Mouse (Mus musculus) common myeloid progenitor, adult 5-6 weeks (primary cell): ENCODE measurements around the gene Olfr33. TPM values are rescaled to one million over a fixed set of nuclear protein-coding genes. Genes with fewer than 3 reads are reported as not detected.

Source experiments
- ATAC-seq: replicated peaks from 2 replicates; pipeline ENCODE4 v1.8.0; 2016; ENCODE audit warnings: low read depth, mild to moderate bottlenecking, moderate TSS enrichment, inconsistent platforms; ENCODE audit not compliant: poor library complexity, severe bottlenecking
- total RNA-seq: library from RNA; stranded (forward); fragments of 200-1000, 187-1606 nt; gene quantifications from 2 replicates; pipeline ENCODE4 v1.2.3, GENCODE M21; 2017

Olfr33 gene
- total RNA-seq: not detected in 2 replicates

DNA sequence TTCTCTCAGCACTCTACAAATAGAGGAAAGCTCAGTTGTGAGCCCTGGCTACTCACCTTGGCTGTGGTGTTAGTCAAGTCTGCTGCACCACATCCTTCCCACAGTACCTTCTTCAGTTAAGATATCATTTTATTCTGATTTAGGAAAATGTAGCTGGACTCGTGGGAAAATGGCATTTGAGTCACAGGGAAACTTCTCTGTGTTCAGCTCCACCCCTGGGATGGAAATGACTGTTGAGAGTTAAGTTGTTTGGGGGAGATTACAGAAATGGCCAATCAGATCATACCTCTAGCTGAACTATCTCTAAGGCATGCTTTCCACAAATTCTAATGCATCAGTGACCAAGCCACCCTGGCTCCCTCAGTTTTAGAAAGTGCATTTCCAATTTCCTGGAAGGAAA lies at the start of gene Olfr33:
TSS of gene Olfr33 (minus strand) at position 101 of the 400 bp plus-strand sequence.
- no peak for ATAC-seq

- ATAC-seq: no peak
These were observed 40.4 kb upstream of the Olfr33 start, which contains the start of the genes Olfr560 and Olfr78 for GRCm38 (mm10) chr7:102759266-102759665. Gene Olfr560 (minus strand): TSS chr7:102759366. Gene Olfr78 (minus strand): TSS chr7:102759471.

- peak; percentile 47; the same call in 1 of the 2 replicates for ATAC-seq
These were observed 33.2 kb upstream of the Olfr33 start for GRCm38 (mm10) chr7:102752086-102752485.

- no peak for ATAC-seq
These were observed 18.8 kb upstream of the Olfr33 start for GRCm38 (mm10) chr7:102737705-102738104.

DNA sequence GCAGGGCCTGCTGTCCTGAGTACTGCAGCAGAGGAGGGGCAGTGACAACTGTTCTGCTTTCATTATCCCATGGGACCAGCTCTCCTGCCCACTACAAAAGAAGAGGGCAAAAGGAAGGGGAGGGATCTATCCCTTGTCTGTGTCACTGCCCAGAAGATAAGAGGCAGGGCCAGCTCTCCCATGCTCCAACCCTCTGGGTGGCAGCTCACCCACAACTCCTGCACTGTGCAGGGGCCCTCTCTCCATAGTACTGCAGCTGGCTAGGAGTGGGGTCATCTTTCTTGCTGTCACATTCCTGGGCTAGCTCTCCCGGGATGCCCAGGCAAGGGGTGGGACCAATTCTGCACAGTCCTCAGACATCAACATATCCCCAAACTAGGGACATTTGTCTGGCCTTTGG lies 14.9 kb upstream of the Olfr33 start:
- no peak for ATAC-seq

- ATAC-seq: no peak
These were observed 8.5 kb upstream of the Olfr33 start, which contains the start of gene Olfr559 for GRCm38 (mm10) chr7:102727391-102727790. Gene Olfr559 (minus strand): TSS chr7:102727491.

- ATAC-seq: no peak
These were observed 17.0 kb downstream of the Olfr33 start, which contains the start of gene Olfr558 for GRCm38 (mm10) chr7:102701915-102702314. Gene Olfr558 (plus strand): TSS chr7:102702215.

DNA sequence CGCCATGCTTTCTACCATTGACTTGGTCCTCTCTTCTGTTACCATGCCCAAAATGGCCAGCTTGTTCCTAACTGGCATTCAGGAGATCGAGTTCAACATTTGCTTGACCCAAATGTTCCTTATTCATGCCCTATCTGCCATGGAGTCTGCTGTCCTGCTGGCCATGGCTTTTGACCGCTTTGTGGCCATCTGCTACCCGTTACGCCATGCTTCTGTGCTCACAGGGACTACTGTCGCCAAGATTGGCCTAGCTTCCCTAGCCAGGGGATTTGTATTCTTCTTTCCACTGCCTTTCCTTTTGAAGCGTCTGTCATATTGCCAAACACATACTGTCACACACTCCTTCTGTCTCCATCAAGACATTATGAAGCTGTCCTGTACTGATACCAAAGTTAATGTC lies 20.4 kb downstream of the Olfr33 start:
- ATAC-seq: no peak

DNA sequence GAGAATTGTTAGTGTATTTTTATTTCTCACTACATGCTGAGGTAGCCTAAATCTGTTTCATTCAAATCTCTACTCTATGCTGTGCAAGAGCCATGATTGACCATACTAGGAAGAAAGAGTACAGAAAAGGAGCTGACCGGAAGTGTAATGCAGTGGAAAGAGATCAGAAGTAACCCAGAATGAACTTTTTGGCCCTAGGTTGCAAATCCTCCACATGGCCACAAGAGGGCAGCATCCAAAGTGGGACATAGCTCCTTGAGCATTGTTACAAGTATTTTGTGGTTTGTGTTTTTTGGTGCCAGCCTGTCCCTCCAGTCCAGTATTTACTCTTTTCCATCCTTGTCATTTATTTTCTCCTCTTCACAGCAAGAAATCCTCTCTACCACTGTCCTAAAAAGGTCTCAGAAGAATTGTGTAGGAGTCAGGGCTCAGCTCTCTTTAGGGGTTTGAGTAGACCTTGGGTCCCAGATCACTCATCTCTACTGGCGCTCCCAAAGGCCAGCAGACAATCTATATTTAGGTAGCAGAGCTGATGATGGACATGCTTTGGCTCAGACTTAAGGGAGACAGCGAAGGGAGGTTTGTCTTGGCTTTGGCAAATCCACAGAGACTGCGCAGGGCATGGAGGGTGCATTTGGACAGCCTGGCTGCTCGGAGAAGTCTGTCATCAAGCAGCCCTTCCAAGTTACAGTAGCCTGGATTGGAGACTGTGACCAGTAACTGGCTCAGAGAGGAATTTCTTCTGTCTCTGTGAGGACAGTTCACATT lies 23.3 kb downstream of the Olfr33 start, which contains the start of gene Olfr557:
TSS of gene Olfr557 (plus strand) at position 553 of the 768 bp plus-strand sequence.
- peak; percentile 93 for ATAC-seq

DNA sequence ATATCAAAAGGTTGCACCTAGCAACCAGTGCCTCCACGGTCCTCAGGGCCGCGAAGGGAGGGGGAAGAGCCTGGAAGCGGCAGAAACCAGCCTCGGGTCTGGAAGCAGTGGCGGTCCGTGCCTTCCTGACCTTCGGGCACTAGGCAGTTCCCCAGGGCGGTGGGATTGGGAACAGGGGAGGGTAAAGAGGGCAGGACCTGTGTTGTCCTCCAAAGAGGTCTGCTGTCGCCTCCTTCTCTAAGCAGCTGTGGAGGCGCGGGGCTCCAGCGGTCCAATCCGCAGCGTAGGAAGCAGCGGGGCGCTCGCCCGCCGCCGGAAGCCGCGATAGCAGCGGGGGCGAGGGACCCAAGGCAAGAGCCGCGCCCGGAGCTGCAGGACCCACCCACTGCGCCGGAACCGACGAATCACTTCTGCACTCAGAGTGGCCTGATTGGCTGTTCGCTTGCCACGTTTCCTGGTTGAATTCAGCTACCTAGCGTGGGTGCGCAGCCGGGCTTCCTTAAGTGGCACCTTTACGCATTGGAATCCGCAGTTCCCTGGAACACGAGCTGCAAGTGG lies 31.8 kb downstream of the Olfr33 start, which contains the start of gene Trim68:
TSS of gene Trim68 (minus strand) at position 384 of the 558 bp plus-strand sequence.
- ATAC-seq: peak; percentile 100

DNA sequence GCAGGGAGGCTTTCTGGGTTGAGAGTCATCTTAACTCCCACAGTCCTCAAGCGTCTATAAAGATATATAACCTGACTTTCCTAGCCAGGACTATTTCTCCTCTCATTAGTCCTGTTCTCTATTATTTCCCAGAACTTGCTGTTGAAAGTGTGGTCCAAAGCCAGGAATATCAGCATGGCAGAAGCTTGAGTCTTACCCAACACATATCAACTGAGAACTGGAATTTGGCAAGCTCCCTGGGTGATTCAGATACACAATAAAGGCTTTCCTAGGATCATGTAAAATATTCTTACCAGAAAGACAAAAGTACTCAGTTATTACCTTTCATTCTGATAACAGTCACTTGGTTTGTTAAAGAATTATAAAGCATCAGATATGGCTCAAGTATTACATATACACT lies 37.0 kb downstream of the Olfr33 start:
- ATAC-seq: no peak

- peak; percentile 52; the same call in 1 of the 2 replicates for ATAC-seq
These were observed 42.6 kb downstream of the Olfr33 start for GRCm38 (mm10) chr7:102676225-102676624.

GRCm38 (mm10) chr7:102665378-102665777 lies 53.5 kb downstream of the Olfr33 start:
- ATAC-seq: peak; percentile 65; the same call in 1 of the 2 replicates

- ATAC-seq: no peak
These were observed 54.3 kb downstream of the Olfr33 start, which contains the start of gene Olfr556 for GRCm38 (mm10) chr7:102664599-102664998. Gene Olfr556 (plus strand): TSS chr7:102664899.

Other genes starting within 250 kb of the Olfr33 start
- gene Olfr543, start 237.4 kb downstream of the Olfr33 start, total RNA-seq: not detected in 2 replicates
- not detected in 2 replicates for gene Olfr544, start 230.8 kb downstream of the Olfr33 start, total RNA-seq
- gene Olfr545, start 219.5 kb downstream of the Olfr33 start, total RNA-seq: not detected in 2 replicates
- not detected in 2 replicates for gene Olfr547, start 184.3 kb downstream of the Olfr33 start, total RNA-seq
- gene Olfr548-ps1, start 178.2 kb downstream of the Olfr33 start, total RNA-seq: not detected in 2 replicates
- gene Olfr549, start 169.2 kb downstream of the Olfr33 start, total RNA-seq: not detected in 2 replicates
- 31.7 and 33.6 TPM in 2 replicates for gene Trim21, start 153.6 kb downstream of the Olfr33 start, total RNA-seq
- gene Olfr550, start 147.6 kb downstream of the Olfr33 start, total RNA-seq: 0.23 TPM in 1 of 2 replicates, not detected in the other
- gene Olfr551, start 127.2 kb downstream of the Olfr33 start, total RNA-seq: not detected in 2 replicates
- gene Olfr552, start 121.3 kb downstream of the Olfr33 start, total RNA-seq: not detected in 2 replicates
- not detected in 2 replicates for gene Olfr553, start 100.9 kb downstream of the Olfr33 start, total RNA-seq
- not detected in 2 replicates for gene Olfr554, start 80.6 kb downstream of the Olfr33 start, total RNA-seq
- not detected in 2 replicates for gene Olfr555, start 60.2 kb downstream of the Olfr33 start, total RNA-seq
- gene Olfr556, start 54.2 kb downstream of the Olfr33 start, total RNA-seq: not detected in 2 replicates
- 8.2 and 10.7 TPM in 2 replicates for gene Trim68, start 31.7 kb downstream of the Olfr33 start, total RNA-seq
- not detected in 2 replicates for gene Olfr557, start 23.2 kb downstream of the Olfr33 start, total RNA-seq
- gene Olfr558, start 16.9 kb downstream of the Olfr33 start, total RNA-seq: 0.14 TPM in 1 of 2 replicates, not detected in the other
- not detected in 2 replicates for gene Olfr559, start 8.4 kb upstream of the Olfr33 start, total RNA-seq
- not detected in 2 replicates for gene Olfr560, start 40.3 kb upstream of the Olfr33 start, total RNA-seq
- gene Olfr78, start 40.4 kb upstream of the Olfr33 start, total RNA-seq: not detected in 2 replicates
- gene Olfr561, start 52.2 kb upstream of the Olfr33 start, total RNA-seq: not detected in 2 replicates
- gene Olfr564, start 84.4 kb upstream of the Olfr33 start, total RNA-seq: not detected in 2 replicates
- gene Olfr566, start 139.7 kb upstream of the Olfr33 start, total RNA-seq: not detected in 2 replicates
- gene Olfr568, start 158.1 kb upstream of the Olfr33 start, total RNA-seq: not detected in 2 replicates
- gene Olfr569, start 171.8 kb upstream of the Olfr33 start, total RNA-seq: not detected in 2 replicates
- not detected in 2 replicates for gene Olfr570, start 175.5 kb upstream of the Olfr33 start, total RNA-seq
- gene Olfr571, start 198.5 kb upstream of the Olfr33 start, total RNA-seq: not detected in 2 replicates
- gene Olfr572, start 205.3 kb upstream of the Olfr33 start, total RNA-seq: not detected in 2 replicates
- gene Olfr573-ps1, start 223.5 kb upstream of the Olfr33 start, total RNA-seq: not detected in 2 replicates
- gene Olfr574, start 229.4 kb upstream of the Olfr33 start, total RNA-seq: not detected in 2 replicates
- gene Olfr575, start 239.7 kb upstream of the Olfr33 start, total RNA-seq: not detected in 2 replicates
- gene Olfr576, start 243.6 kb upstream of the Olfr33 start, total RNA-seq: not detected in 2 replicates